Mouse (Mus musculus): ENCODE measurements around the gene Itgb2l.

DNA sequence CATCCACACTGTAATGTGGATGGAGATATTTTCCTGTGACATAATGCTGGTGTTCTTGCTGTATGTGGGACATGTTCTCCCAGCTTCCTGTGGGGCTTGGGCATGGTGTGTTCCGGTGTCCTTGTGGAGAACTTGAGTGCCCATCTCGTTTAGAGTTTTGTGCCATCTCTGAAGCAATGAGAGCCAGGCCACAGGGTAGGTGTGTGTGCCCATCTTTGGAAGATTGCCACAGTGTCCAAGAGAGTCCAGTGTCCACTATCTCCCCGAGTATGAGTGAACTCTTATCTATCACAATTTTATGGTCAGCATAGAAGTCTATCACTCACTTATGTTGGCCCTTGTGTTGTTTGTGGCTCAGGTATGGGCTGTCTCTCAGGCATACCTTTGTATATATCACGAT, 47.9 kb downstream of the Itgb2l start:
- no peak for TF ChIP-seq TAL1 (IDR thresholded peaks at IDR 0.05; ENCODE audit: low read length)
- no peak for TF ChIP-seq GATA1 (IDR thresholded peaks at IDR 0.05; ENCODE audit: low read length)

Measured in erythroblast, embryonic 14.5 days (primary cell).